Mouse (Mus musculus) E14TG2a.4 (cell line): Measurements from ENCODE around the gene Kcnn4.

Experiments
- CTCF ChIP-seq: conservative IDR thresholded peaks from 2 replicates; pipeline ENCODE4 v1.5.1; 2014; ENCODE audit warnings: low read length
- NANOG ChIP-seq: IDR thresholded peaks from 2 replicates; pipeline ENCODE4 v1.6.1; 2014; ENCODE audit warnings: borderline replicate concordance, low read length, mixed read lengths
- POU5F1 ChIP-seq: IDR thresholded peaks from 2 replicates; pipeline ENCODE4 v1.6.1; 2014; ENCODE audit warnings: low read length, borderline replicate concordance

DNA sequence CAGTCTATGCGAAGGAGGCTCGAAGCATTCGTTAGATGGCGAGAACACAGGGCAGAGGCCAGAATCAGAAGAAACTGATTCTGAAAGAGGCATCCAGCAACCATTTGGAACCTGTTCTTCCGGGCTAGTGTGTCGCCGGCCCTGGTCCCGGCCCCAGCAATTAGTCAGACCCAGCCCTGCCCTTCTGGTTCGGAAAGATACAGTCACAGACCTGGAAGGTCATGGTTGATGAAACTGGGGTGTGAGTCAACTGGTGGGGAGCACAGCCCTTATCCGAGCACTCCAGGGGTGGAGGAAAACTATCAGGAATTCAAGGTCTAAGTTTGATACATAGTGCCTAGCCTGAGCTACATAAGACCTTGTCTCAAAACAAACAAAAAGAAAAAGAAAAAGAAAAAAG, 14.0 kb upstream of the Kcnn4 start:
- no peak for TF ChIP-seq CTCF
- no peak for TF ChIP-seq NANOG
- no peak for TF ChIP-seq POU5F1
